Mouse (Mus musculus) ES-E14 (cell line): ENCODE results near the gene Inpp5d.

Source experiments
- CHD2 ChIP-seq: IDR thresholded peaks from 2 replicates; pipeline ENCODE4 v1.6.1; 2014; ENCODE audit warnings: mild to moderate bottlenecking, low read depth, low read length, inconsistent platforms
- HCFC1 ChIP-seq: IDR thresholded peaks from 2 replicates; pipeline ENCODE4 v1.6.1; 2012; ENCODE audit warnings: low read length, inconsistent platforms, borderline replicate concordance; ENCODE audit not compliant: insufficient read depth
- MAFK ChIP-seq: IDR thresholded peaks from 2 replicates; pipeline ENCODE4 v1.6.1; 2014; ENCODE audit warnings: mild to moderate bottlenecking, low read depth, low read length, inconsistent platforms; ENCODE audit not compliant: insufficient read depth
- ZC3H11A ChIP-seq: IDR thresholded peaks from 2 replicates; pipeline ENCODE4 v1.6.1; 2012; ENCODE audit warnings: low read depth, mild to moderate bottlenecking, inconsistent platforms, low read length, borderline replicate concordance
- ZNF384 ChIP-seq: IDR thresholded peaks from 2 replicates; pipeline ENCODE4 v1.6.1; 2012; ENCODE audit warnings: low read depth, low read length, inconsistent platforms

GRCm38 (mm10) chr1:87623977-87624666 is 4.0 kb downstream of the Inpp5d start:
- TF ChIP-seq ZNF384 (no peak), HCFC1 (no peak), CHD2 (no peak), ZC3H11A (no peak), MAFK (no peak)
